Mouse (Mus musculus): Measurements from ENCODE around the gene Sdsl. TPM values are rescaled to one million over a fixed set of nuclear protein-coding genes. Genes with fewer than 3 reads are reported as not detected.

Sdsl gene
- polyA plus RNA-seq, 1 experiment from 2014 or later, result 6.1 TPM

- 0% methylated on average over 18 of the region's 18 CpGs for WGBS
- DNase-seq (ENCODE audit: low spot score) (no peak), ATAC-seq (ENCODE audit: low FRiP score) (no peak)
- Histone ChIP-seq H3K9ac (peak overlapping the region; percentile 95), H3K27me3 (ENCODE audit: control insufficient read depth, insufficient read depth, low read length) (peaks cover 66% of the 10 kb centered on the region), H3K36me3 (replicated peaks; ENCODE audit: control insufficient read depth, insufficient read depth) (peaks cover 15% of the 10 kb centered on the region), H3K4me1 (replicated peaks; ENCODE audit: control insufficient read depth, insufficient read depth, low read length) (peaks cover 6% of the 10 kb centered on the region; the same call in 1 of the 2 replicates), H3K27ac (peak overlapping the region; percentile 95), H3K9me3 (ENCODE audit: control insufficient read depth, low read length) (no peaks in the 10 kb centered on the region), H3K4me2 (replicated peaks) (peak overlapping the region; percentile 71), H3K4me3 (replicated peaks; ENCODE audit: low read length) (peak overlapping the region; percentile 77)
Observed at GRCm38 (mm10) chr5:120436885-120437495, 35.6 kb downstream of the Sdsl start.

GRCm38 (mm10) chr5:120435731-120436501, 36.7 kb downstream of the Sdsl start:
- H3K27ac ChIP-seq, result peak overlapping the region; percentile 95
- ATAC-seq (ENCODE audit: low FRiP score), result no peak
- H3K27me3 ChIP-seq (ENCODE audit: control insufficient read depth, insufficient read depth, low read length), result peaks cover 77% of the 10 kb centered on the region
- H3K4me3 ChIP-seq (replicated peaks; ENCODE audit: low read length), result peak overlapping the region; percentile 77
- no peaks in the 10 kb centered on the region for H3K9me3 ChIP-seq (ENCODE audit: control insufficient read depth, low read length)
- peak overlapping the region; percentile 95 for H3K9ac ChIP-seq
- H3K36me3 ChIP-seq (replicated peaks; ENCODE audit: control insufficient read depth, insufficient read depth), result peaks cover 15% of the 10 kb centered on the region
- under 1% methylated on average over 47 of the region's 47 CpGs for WGBS
- DNase-seq (ENCODE audit: low spot score), result no peak
- peak overlapping the region; percentile 71 for H3K4me2 ChIP-seq (replicated peaks)
- H3K4me1 ChIP-seq (replicated peaks; ENCODE audit: control insufficient read depth, insufficient read depth, low read length), result peaks cover 6% of the 10 kb centered on the region; the same call in 1 of the 2 replicates

- H3K36me3 ChIP-seq (replicated peaks; ENCODE audit: control insufficient read depth, insufficient read depth), result peaks cover 14% of the 10 kb centered on the region
- H3K9ac ChIP-seq, result peak overlapping the region; percentile 95
- H3K4me2 ChIP-seq (replicated peaks), result peak overlapping the region; percentile 71
- peaks cover 6% of the 10 kb centered on the region; the same call in 1 of the 2 replicates for H3K4me1 ChIP-seq (replicated peaks; ENCODE audit: control insufficient read depth, insufficient read depth, low read length)
- DNase-seq (ENCODE audit: low spot score) (no peak), ATAC-seq (ENCODE audit: low FRiP score) (no peak)
- H3K4me3 ChIP-seq (replicated peaks; ENCODE audit: low read length), result peak overlapping the region; percentile 77
- peak overlapping the region; percentile 95 for H3K27ac ChIP-seq
- peaks cover 80% of the 10 kb centered on the region for H3K27me3 ChIP-seq (ENCODE audit: control insufficient read depth, insufficient read depth, low read length)
- WGBS, result under 1% methylated on average over 44 of the region's 44 CpGs
- no peaks in the 10 kb centered on the region for H3K9me3 ChIP-seq (ENCODE audit: control insufficient read depth, low read length)
Observed at GRCm38 (mm10) chr5:120435006-120435681, 37.5 kb downstream of the Sdsl start.

- H3K27me3 ChIP-seq (ENCODE audit: control insufficient read depth, insufficient read depth, low read length), result peaks cover 84% of the 10 kb centered on the region
- H3K9ac ChIP-seq, result peak overlapping the region; percentile 95
- H3K4me1 ChIP-seq (replicated peaks; ENCODE audit: control insufficient read depth, insufficient read depth, low read length), result peaks cover 1% of the 10 kb centered on the region; the same call in 1 of the 2 replicates
- peak overlapping the region; percentile 95 for H3K27ac ChIP-seq
- H3K9me3 ChIP-seq (ENCODE audit: control insufficient read depth, low read length), result no peaks in the 10 kb centered on the region
- peak overlapping the region; percentile 71 for H3K4me2 ChIP-seq (replicated peaks)
- H3K36me3 ChIP-seq (replicated peaks; ENCODE audit: control insufficient read depth, insufficient read depth), result peaks cover 10% of the 10 kb centered on the region; the same call in 1 of the 2 replicates
- DNase-seq (ENCODE audit: low spot score) (no peak), ATAC-seq (ENCODE audit: low FRiP score) (no peak)
- 1% methylated on average over 21 of the region's 21 CpGs for WGBS
- peak overlapping the region; percentile 77 for H3K4me3 ChIP-seq (replicated peaks; ENCODE audit: low read length)
Observed at GRCm38 (mm10) chr5:120434231-120434735, 38.3 kb downstream of the Sdsl start.

GRCm38 (mm10) chr5:120433135-120433760, 39.4 kb downstream of the Sdsl start:
- Histone ChIP-seq H3K4me1 (replicated peaks; ENCODE audit: control insufficient read depth, insufficient read depth, low read length) (no peaks in the 10 kb centered on the region; the same call in 1 of the 2 replicates), H3K4me2 (replicated peaks) (peak overlapping the region; percentile 71), H3K4me3 (replicated peaks; ENCODE audit: low read length) (peak overlapping the region; percentile 77), H3K27me3 (ENCODE audit: control insufficient read depth, insufficient read depth, low read length) (peaks cover 82% of the 10 kb centered on the region), H3K9me3 (ENCODE audit: control insufficient read depth, low read length) (no peaks in the 10 kb centered on the region), H3K36me3 (replicated peaks; ENCODE audit: control insufficient read depth, insufficient read depth) (peaks cover 10% of the 10 kb centered on the region; the same call in 1 of the 2 replicates), H3K9ac (peak overlapping the region; percentile 95), H3K27ac (peak overlapping the region; percentile 95)
- no peak for DNase-seq (ENCODE audit: low spot score)
- 2% methylated on average over 13 of the region's 13 CpGs for WGBS
- ATAC-seq (ENCODE audit: low FRiP score), result no peak

- DNase-seq (ENCODE audit: low spot score), result no peak
- WGBS, result under 1% methylated on average over 9 of the region's 9 CpGs
Observed at GRCm38 (mm10) chr5:120432486-120433015, 40.1 kb downstream of the Sdsl start.

GRCm38 (mm10) chr5:120431649-120432485, 40.7 kb downstream of the Sdsl start, which contains the start of gene Lhx5:
Gene Lhx5 (plus strand): TSS chr5:120431699.
- H3K27me3 ChIP-seq (ENCODE audit: control insufficient read depth, insufficient read depth, low read length), result peaks cover 88% of the 10 kb centered on the region
- peak within 1 kb of the TSS; percentile 95 for H3K9ac ChIP-seq
- no peaks in the 10 kb centered on the region; the same call in 1 of the 2 replicates for H3K4me1 ChIP-seq (replicated peaks; ENCODE audit: control insufficient read depth, insufficient read depth, low read length)
- ATAC-seq (ENCODE audit: low FRiP score), result peak; percentile 80
- peaks cover 6% of the 10 kb centered on the region; the same call in 1 of the 2 replicates for H3K36me3 ChIP-seq (replicated peaks; ENCODE audit: control insufficient read depth, insufficient read depth)
- H3K4me2 ChIP-seq (replicated peaks), result peak within 1 kb of the TSS; percentile 71
- H3K9me3 ChIP-seq (ENCODE audit: control insufficient read depth, low read length), result no peaks in the 10 kb centered on the region
- H3K4me3 ChIP-seq (replicated peaks; ENCODE audit: low read length), result peak within 1 kb of the TSS; percentile 77
- WGBS, result under 1% methylated on average over 69 of the region's 69 CpGs
- peak; percentile 87 for DNase-seq (ENCODE audit: low spot score)
- peak within 1 kb of the TSS; percentile 95 for H3K27ac ChIP-seq

More at GRCm38 (mm10) chr5:120432486-120433015, 40.1 kb downstream of the Sdsl start:
- Histone ChIP-seq H3K4me2 (replicated peaks) (peak overlapping the region; percentile 71), H3K4me3 (replicated peaks; ENCODE audit: low read length) (peak overlapping the region; percentile 77), H3K27me3 (ENCODE audit: control insufficient read depth, insufficient read depth, low read length) (peaks cover 85% of the 10 kb centered on the region), H3K36me3 (replicated peaks; ENCODE audit: control insufficient read depth, insufficient read depth) (peaks cover 10% of the 10 kb centered on the region; the same call in 1 of the 2 replicates), H3K4me1 (replicated peaks; ENCODE audit: control insufficient read depth, insufficient read depth, low read length) (no peaks in the 10 kb centered on the region; the same call in 1 of the 2 replicates), H3K27ac (peak overlapping the region; percentile 95), H3K9me3 (ENCODE audit: control insufficient read depth, low read length) (no peaks in the 10 kb centered on the region), H3K9ac (peak overlapping the region; percentile 95)
- no peak for ATAC-seq (ENCODE audit: low FRiP score)

Data from hindbrain, embryonic 14.5 days (tissue).